Mouse (Mus musculus) ES-Bruce4 (cell line): ENCODE measurements around the gene Efcab11.

Source experiments
- CTCF ChIP-seq: IDR thresholded peaks from one replicate; pipeline ENCODE4 v1.8.1; 2011; ENCODE audit warnings: low read depth, low read length
- EP300 ChIP-seq: IDR thresholded peaks from 2 replicates; pipeline ENCODE4 v1.6.1; 2011; ENCODE audit warnings: low read depth, low read length; ENCODE audit not compliant: insufficient read depth
- POLR2A ChIP-seq: IDR thresholded peaks from one replicate; pipeline ENCODE4 v1.8.1; 2011; ENCODE audit warnings: low read length; ENCODE audit not compliant: insufficient read depth

GRCm38 (mm10) chr12:99644966-99645365 is 239.3 kb downstream of the Efcab11 start:
- no peak for TF ChIP-seq EP300
- no peak for TF ChIP-seq CTCF
- no peak for TF ChIP-seq POLR2A
